Mouse (Mus musculus) ES-Bruce4 (cell line): ENCODE results near the gene 9030025P20Rik.

ENCODE experiments used
- CTCF ChIP-seq: IDR thresholded peaks from one replicate; pipeline ENCODE4 v1.8.1; 2011; ENCODE audit warnings: low read depth, low read length
- EP300 ChIP-seq: IDR thresholded peaks from 2 replicates; pipeline ENCODE4 v1.6.1; 2011; ENCODE audit warnings: low read depth, low read length; ENCODE audit not compliant: insufficient read depth
- POLR2A ChIP-seq: IDR thresholded peaks from one replicate; pipeline ENCODE4 v1.8.1; 2011; ENCODE audit warnings: low read length; ENCODE audit not compliant: insufficient read depth

DNA sequence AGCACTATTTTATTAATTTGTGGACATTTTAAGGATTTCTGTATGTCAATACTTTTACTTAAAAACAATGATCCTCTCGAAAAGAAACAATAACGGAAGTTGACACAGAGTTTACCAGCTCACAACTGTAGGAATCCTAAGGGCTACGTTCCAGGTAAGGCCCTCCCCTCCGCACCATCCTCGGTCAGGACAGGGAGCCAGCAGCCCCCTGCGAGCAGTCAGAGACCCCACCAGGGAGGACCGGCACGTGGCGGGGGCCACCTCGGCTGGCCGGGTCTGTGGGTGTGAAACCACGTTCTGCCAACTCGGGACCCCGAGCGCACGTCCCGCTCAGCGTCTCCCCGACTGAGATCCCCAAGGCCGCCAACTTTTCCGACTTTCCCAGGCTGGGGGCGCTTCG, 17.7 kb upstream of the 9030025P20Rik start:
- TF ChIP-seq CTCF, result no peak
- TF ChIP-seq POLR2A, result no peak
- no peak for TF ChIP-seq EP300
